Mouse (Mus musculus) heart, adult 2 months (tissue): ENCODE data around the gene Tmem170.

Experiments used
- CTCF ChIP-seq: fragments of 200-600 bp; IDR thresholded peaks from 2 replicates; pipeline ENCODE4 v1.8.1; 2022; ENCODE audit warnings: antibody characterized with exemption, mild to moderate bottlenecking, moderate library complexity
- EP300 ChIP-seq: fragments of 200-500 bp; IDR thresholded peaks from 2 replicates; pipeline ENCODE4 v1.6.1; 2011; ENCODE audit warnings: low read depth, low read length, control low read depth; ENCODE audit not compliant: insufficient read depth
- POLR2A ChIP-seq: fragments of 200-500 bp; IDR thresholded peaks from 2 replicates; pipeline ENCODE4 v1.6.1; 2011; ENCODE audit warnings: mild to moderate bottlenecking, low read depth, low read length, control low read depth; ENCODE audit not compliant: insufficient read depth

DNA sequence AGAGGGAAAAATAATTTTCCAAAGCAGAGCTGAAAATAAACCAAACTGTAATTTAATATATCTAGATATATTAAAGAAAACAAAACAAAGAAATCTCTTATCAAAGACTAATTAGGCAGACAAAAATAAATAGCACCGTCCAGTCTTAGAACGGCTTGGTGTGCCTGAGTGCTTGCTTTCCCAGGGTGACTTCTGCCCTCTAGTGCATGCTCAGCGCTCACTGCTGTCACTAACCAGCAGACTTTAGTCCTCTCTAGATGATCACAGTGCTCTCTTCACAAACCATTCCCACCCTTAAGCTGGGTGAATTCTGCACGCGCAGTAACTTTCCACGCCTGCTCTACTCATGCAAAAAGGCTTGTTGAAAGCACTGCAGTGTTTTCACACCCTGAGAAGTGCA is 51.3 kb downstream of the Tmem170 start:
- TF ChIP-seq CTCF (peak; percentile 86), POLR2A (no peak), EP300 (peak; percentile 71; the same call in 1 of the 2 replicates)
